Mouse (Mus musculus) ES-Bruce4 (cell line): Measurements from ENCODE around the gene Doc2g.

ENCODE experiments used
- CTCF ChIP-seq: IDR thresholded peaks from one replicate; pipeline ENCODE4 v1.8.1; 2011; ENCODE audit warnings: low read depth, low read length
- EP300 ChIP-seq: IDR thresholded peaks from 2 replicates; pipeline ENCODE4 v1.6.1; 2011; ENCODE audit warnings: low read depth, low read length; ENCODE audit not compliant: insufficient read depth
- POLR2A ChIP-seq: IDR thresholded peaks from one replicate; pipeline ENCODE4 v1.8.1; 2011; ENCODE audit warnings: low read length; ENCODE audit not compliant: insufficient read depth

DNA sequence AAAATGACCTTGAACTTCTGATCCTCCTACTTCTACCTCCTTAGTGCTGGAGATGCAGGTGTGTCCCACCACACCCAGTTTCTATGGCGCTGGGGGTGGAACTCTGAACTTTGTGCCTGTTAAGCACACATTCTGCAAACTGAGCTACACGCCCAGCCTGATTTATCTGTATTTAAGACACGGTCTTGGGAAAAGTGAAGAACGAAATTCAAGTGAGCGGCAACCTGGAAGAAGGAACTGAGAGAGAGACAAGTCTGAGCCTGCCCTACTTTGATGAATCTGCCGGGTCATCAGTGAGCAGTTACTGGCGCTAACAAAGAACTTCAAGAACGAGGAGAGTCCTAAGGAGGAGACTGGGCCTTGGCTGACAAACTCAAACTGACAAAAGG lies 43.7 kb downstream of the Doc2g start:
- TF ChIP-seq POLR2A (no peak), CTCF (no peak), EP300 (peak; percentile 88)
